Mouse (Mus musculus) erythroid progenitor cell, adult 5-6 weeks (primary cell): ENCODE data around the gene Abcf1. TPM values are rescaled to one million over a fixed set of nuclear protein-coding genes. Genes with fewer than 3 reads are reported as not detected.

Experiments used
- ATAC-seq: replicated peaks from 2 replicates; pipeline ENCODE4 v1.8.0; 2016; ENCODE audit warnings: moderate number of reproducible peaks, mild to moderate bottlenecking, moderate TSS enrichment, inconsistent platforms; ENCODE audit not compliant: poor library complexity, low FRiP score, severe bottlenecking
- total RNA-seq, 2 experiments: library from RNA; stranded (forward) in 1 of 2; stranded (reverse) in 1 of 2; fragments of 150-400 nt in 1 of 2; fragments of 186-747, 209-891 nt in 1 of 2; gene quantifications; 2 replicates each; pipeline versions ENCODE4 v1.2.3 to v1.2.4; 2015 to 2017; ENCODE audit warnings: low replicate concordance in 2 of 2

Abcf1 gene
- total RNA-seq, 2 experiments from 2014 or later, result 36.9 to 139 TPM

DNA sequence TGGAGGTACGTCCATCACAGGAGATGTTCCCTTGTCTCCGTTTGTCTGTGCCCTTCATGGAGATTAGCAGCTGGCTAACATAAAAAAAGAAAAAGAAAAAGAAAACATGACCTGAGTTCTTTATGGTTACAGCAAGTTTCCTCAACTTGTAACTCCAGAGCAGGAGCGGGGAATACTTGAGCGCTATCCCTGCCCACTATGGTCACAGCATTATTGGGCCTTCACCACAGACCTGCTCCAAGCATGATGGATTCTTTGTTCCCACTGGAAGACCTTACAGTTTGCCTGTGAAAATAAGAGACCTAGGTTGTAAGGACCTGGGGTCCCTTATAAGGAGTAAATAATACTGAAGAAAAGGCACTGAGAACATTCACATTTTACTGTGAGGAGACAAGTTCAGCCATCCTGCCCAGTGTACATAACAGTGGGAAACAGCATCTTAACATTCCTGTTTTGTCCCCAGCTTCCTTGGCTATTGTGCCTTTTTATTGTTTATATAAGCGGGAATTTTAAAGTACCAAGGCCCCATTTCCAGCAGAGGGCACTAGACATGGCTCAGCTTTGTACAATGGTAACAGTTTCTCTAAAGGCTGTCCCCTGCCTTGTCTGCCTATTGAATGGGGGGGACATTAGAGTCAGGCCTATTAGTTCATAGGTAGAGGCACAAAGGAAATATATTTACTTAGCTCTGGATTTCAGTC is 48.5 kb downstream of the Abcf1 start:
- no peak for ATAC-seq

DNA sequence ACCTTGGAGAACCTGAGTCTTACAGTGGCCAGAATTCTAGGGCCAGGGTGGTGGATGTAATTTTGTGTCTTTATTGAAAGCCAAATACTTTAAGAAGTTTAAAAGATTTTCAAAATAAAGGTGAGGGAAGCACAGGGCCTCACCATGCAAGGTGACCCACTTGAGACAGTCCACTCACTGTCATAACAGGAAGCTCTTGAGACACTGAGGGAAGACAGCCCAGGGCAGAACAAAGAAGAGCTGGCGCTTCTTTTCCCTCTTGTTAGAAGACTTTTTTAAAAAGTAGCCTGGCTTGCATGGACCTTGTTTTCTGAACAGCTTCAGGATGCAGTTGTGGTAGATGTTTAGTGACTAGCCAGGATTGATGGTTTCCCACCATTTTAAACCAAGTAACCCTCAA is 49.2 kb downstream of the Abcf1 start:
- no peak for ATAC-seq

DNA sequence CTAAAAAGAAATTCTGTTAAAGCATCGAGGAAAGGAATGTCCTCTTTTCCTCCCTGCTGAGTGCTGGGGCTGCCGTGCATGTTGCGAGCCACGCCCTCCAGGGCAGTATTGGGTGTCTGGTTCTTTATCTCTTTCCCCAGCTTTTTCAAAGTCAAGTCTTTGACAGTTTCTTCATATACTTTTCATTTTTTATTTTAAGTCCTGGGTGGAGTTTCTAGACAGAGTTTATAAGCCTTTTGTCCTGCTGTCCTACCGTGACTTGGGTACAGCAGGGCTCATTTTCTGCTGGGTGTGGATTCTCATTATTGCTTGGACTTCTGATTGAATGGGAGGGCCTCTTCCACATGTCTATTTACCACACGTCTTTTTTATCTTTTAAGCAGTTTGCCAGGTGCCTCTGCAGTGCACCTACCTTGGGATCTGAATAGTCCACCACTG is 49.7 kb downstream of the Abcf1 start:
- ATAC-seq, result peak; percentile 48

DNA sequence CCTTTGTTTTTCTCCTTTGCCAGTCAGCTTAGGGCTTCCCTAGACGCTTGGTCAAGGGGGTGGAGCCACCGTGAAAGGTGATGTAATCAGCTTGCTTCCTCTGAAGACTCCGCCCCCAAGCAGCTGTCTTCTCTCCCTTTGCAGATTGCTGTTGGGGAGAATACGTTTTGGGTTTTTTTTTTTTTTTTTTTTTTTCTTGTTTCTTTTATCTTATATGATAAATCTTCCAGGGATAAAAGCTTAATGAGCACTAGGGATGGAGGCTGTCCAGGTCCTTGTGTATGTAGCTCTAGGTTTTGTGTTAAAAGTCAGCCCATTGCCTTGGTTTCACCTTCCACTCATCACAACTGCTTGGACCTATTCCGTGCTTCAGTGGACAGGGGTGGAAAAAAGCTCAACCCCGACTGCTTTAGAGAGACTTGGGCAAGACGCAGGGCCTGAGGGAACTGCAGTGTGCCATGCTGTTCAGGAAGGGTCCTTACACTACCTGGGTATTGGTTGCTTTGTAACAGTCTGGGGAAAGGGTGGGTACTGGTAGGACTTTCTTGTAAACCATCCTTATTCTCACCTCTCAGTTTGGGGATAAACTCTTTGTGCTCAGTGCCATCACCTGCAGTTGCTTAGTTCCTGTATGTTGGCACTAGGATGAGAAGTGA is 50.4 kb downstream of the Abcf1 start:
- ATAC-seq, result peak; percentile 62

DNA sequence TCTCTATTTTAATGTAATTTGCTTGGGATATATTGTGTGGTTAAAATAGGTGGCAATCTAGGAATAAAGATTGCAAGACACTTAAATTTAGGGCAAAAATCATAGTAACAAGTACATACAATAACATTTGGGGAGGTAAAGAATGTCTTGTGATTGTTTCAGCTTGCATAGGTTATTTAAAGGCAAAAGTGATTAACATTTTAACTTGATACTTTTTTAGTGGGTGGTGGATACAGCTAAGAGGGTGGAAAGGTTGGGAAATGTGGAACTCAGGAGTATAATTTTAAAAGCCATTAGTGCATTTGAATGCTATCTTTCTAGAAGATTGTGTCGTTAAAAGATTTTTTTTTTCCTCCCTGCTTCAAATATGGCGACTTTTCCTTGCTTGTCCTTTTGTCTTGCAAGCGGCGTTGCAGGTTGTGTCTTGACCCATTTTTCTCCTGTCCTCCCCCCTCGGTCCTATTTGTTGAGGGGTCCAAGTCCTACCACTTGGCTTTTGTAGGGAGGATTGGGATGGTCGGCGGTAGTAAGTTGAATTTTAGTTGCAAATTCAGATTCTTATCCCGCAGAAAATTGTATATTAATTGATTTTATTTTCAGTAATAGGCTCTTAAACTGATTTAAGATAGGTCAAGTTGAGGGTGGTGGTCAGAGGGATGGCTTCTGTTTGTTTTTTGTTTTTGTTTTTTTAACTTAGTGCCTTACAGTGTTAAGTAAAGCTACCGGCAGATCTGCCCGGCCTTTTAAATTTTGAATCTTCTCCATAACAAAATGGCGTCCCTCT is 51.1 kb downstream of the Abcf1 start:
- no peak for ATAC-seq

DNA sequence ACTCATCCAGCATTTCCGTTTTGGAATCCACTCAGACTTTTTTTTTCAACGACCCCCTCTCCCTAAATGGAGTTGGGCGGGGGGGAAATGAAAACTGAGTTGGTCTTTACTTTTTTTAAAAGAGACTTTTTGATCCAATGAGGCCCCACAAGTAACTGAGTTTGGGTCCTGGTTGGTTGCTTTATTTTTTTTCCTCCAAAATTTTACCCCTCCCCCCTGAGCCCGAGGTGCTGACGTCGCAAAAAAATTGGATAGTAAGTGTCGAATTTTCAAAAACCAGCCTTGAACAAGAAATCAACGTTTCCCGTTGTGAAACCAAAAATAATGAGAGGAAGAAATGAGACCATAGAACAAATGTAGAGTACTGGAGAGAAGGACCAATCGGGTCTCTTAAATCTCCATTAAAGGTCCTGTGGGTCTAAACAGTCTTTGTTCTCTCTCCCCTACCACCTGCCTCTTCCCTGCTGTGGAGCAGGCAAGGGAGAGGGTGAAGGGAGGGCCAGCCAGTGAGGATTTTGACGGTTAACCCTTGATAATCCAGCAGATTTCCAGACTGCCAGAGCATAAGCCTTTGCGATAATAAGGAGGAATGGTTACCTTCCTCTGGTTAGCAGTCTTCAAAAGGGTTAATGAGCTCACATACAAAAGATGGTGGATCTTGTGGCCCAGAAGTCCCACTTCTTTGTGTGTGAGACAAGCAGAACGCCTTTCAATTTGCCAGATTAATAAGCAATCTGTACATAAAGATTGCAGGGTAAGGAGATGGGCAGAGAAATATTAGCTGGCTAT is 51.9 kb downstream of the Abcf1 start:
- ATAC-seq, result 0 out of 2 replicates have a peak, but pooled peaks have one; percentile 5

DNA sequence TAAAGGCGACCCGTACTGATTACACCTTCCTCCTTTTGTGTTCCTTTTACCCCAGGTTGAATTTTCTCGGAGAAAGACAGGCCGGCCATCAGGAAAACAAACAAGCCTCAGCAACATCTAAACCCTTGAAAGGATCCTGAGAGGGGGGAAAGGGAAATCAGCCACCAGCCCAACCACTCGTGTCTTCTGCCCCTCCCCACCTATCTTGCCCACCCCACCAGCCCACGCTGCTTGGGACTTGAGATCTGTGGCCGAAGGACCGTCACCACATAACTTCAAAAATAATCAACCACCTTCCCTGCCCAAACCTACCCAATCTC is 52.5 kb downstream of the Abcf1 start:
- no peak for ATAC-seq

DNA sequence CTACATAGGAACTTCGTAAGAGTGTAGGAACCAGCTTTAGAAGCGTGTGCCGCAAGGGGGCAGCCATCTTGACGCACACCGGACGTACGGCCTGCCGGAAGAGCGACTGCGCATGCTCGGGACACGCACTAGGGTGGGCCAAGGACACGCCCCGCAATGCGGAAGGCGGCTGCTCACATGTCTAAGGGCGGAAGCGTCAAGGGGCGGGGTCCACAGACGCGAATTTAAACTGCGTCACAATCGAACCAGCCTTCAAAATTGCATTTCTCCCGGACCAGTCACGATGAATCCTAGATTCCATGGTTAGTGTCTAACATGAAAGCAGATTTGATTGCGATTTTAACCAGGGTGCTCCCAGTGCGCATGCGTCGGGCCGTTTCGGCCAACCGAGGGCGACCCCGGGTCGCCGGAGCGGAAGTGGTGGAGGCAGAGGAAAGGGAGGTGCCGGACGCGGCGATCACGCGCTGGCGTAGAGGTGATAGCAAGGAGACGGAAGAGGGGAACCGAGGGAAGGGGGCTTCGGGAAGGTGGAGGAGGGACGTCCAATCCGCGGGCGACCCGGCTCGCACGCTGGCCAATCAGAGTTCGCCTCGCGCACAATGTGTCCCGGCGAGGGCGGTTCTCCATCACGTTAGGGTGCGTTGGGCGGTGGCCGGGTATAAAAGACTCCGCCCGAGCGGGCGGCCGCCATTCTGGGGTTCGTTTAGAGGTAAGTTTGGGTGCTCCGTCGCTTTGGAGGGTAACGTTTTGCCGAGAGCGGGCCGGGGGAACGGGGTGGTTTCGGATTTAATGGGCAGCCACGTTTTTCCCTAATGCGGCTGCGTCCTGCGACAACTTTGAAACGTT is 53.0 kb downstream of the Abcf1 start, which contains the start of the genes Mrps18b and Ppp1r10:
Gene Mrps18b (minus strand): TSS at position 93 of the 846 bp plus-strand sequence.
Gene Ppp1r10 (plus strand): TSS at position 138 of the 846 bp plus-strand sequence.
- ATAC-seq, result peak; percentile 71

DNA sequence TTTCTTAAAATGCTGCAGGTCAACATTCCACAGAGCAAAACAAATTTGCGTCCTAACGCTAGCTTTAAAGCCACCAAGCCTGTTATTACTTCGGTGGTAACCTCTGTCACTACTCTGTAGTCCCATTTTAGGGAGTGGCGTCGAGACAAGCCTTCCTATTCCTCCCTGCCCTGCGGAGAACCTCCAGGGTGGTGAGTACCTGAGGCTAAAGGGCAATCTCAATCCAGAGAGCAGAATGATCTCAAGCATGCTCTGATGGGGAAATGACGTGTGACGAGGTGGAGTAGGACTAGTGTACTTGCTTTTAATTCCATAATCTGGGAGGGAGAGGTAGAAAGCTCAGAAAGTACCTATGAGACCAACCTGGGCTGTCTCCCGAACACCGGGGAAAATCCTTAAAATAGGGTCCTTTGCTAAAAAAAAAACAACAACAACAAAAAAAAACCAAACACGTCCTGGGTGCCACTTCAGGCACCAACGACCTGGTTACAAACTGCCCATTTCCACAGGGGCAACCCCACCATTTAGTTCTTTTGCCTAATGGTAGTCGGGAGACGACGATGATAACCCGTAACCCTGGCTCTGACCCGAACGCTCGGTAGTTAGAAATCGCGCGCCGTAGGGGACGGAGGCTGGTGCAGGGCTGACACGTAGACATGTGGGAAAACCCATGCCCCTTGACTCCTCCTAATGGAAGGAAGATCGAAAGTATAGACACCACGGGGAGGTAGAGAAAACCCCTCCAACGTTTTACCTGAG is 53.8 kb downstream of the Abcf1 start:
- ATAC-seq, result peak; percentile 4

DNA sequence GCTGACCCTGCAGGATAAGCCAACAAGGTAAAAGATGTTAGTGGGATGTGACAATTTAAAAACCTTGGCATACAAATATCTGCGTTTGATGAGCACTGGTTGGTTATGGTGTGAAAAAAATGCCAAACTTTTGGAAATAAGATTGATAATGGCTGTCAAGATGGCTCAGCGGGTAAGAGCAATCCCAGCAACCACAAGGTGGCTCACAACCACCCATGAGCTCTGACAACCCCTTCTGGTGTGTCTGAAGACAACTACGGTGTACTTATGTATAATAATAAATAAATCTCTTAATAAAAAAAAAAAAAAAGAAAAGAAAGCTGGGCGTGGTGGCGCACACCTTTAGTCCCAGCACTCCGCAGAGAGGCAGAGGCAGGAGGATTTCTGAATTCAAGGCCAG is 54.6 kb downstream of the Abcf1 start:
- no peak for ATAC-seq

DNA sequence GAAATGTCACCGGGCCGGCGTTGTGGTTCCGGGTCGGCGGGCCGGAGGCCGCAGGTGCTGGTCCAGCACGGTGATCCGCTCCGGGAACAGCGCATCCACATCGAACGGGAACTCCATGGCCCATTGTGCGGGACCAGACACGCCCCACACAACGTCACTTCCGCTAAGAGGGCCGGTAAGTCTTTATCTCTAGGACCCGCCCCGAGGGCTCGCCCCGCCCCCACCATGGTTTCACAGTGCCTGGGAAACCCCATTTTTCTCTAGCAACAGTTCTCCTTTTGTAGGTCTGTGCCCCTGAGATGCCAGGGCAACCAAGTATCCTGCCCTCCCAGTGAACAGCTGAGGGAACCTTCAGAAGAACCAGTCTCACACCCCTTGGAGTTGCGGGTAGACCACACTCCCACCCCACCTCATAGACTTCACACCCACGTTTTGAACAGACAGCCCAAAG is 59.6 kb downstream of the Abcf1 start, which contains the start of gene Atat1:
Gene Atat1 (minus strand): TSS at position 157 of the 451 bp plus-strand sequence.
- ATAC-seq, result peak; percentile 96

DNA sequence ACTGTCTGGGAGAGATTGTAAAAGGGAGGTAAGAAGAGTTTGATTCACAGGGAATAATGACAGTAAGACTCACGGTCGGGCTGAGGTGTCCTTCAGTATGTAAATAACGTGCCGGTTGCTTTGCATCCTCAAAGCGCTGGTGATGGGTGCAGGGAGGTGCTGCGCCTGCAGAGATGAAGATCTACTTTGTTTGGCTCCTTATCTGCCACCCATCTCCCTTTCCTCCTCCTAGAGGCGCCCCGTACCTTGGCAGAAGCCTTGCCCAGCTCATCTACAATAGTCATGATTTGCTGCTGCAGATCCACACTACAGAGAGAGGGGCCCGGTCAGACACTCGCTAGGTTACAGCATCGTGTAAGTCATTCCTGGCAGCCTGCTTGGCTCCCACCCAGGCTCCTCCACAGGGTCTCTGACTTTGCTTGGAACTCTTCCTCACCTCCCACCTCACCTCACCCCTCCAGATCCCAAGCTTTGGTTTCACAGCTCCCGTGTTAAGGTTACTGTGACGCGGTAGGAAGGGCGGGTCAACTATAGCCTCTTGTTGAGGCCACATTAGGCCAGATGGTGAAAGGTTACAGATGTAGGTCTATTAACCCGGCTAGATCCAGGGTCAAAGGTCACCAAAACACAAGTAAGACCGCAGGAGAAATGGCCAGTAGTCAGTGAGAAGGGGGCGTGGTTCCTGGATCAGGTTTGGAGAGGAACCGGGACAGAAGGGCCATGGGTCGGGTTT is 60.2 kb downstream of the Abcf1 start:
- peak; percentile 55; the same call in 1 of the 2 replicates for ATAC-seq

DNA sequence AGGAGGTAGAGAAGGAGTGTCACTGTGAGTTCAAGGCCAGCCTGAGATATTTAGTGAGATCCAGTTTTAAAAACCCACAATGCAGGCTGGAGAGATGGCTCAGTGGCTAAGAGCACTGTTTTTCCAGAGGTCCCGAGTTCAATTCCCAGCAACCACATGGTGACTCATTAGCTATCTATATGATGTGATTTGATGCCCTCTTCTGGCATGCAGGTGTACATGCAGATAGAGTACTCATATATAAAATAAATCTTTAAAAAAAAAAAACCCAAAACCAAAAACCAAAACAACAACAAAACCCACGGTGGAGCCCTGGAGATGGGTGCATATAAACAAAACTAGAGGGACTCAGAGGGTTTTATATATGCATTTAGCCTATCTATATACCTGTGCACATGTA is 62.0 kb downstream of the Abcf1 start:
- no peak for ATAC-seq

Other genes starting within 250 kb of the Abcf1 start
- gene Ier3, start 148.1 kb downstream of the Abcf1 start, total RNA-seq (2015; ENCODE audit: low replicate concordance), result 3.8 and 10.5 TPM in 2 replicates
- 0.51 and 4.0 TPM in 2 replicates for gene Ier3, start 148.1 kb downstream of the Abcf1 start, total RNA-seq (2017; ENCODE audit: low replicate concordance)
- gene Flot1, start 146.5 kb downstream of the Abcf1 start, total RNA-seq (2015; ENCODE audit: low replicate concordance), result 19.3 and 32.8 TPM in 2 replicates
- gene Flot1, start 146.5 kb downstream of the Abcf1 start, total RNA-seq (2017; ENCODE audit: low replicate concordance), result 14.6 and 29.1 TPM in 2 replicates
- gene Tubb5, start 131.5 kb downstream of the Abcf1 start, total RNA-seq (2015; ENCODE audit: low replicate concordance), result 663 and 669 TPM in 2 replicates
- gene Tubb5, start 131.5 kb downstream of the Abcf1 start, total RNA-seq (2017; ENCODE audit: low replicate concordance), result 760 and 914 TPM in 2 replicates
- 117 and 147 TPM in 2 replicates for gene Mdc1, start 128.2 kb downstream of the Abcf1 start, total RNA-seq (2015; ENCODE audit: low replicate concordance)
- 31.0 and 57.1 TPM in 2 replicates for gene Mdc1, start 128.2 kb downstream of the Abcf1 start, total RNA-seq (2017; ENCODE audit: low replicate concordance)
- gene Nrm, start 108.4 kb downstream of the Abcf1 start, total RNA-seq (2015; ENCODE audit: low replicate concordance), result 32.8 and 36.0 TPM in 2 replicates
- 19.1 and 35.8 TPM in 2 replicates for gene Nrm, start 108.4 kb downstream of the Abcf1 start, total RNA-seq (2017; ENCODE audit: low replicate concordance)
- gene Ppp1r18, start 104.2 kb downstream of the Abcf1 start, total RNA-seq (2015; ENCODE audit: low replicate concordance), result 32.8 and 37.7 TPM in 2 replicates
- gene Ppp1r18, start 104.2 kb downstream of the Abcf1 start, total RNA-seq (2017; ENCODE audit: low replicate concordance), result 7.2 and 10.2 TPM in 2 replicates
- gene Dhx16, start 89.9 kb downstream of the Abcf1 start, total RNA-seq (2015; ENCODE audit: low replicate concordance), result 139 and 201 TPM in 2 replicates
- 73.1 and 118 TPM in 2 replicates for gene Dhx16, start 89.9 kb downstream of the Abcf1 start, total RNA-seq (2017; ENCODE audit: low replicate concordance)
- gene 2310061I04Rik, start 72.3 kb downstream of the Abcf1 start, total RNA-seq (2015; ENCODE audit: low replicate concordance), result 37.7 and 68.5 TPM in 2 replicates
- gene 2310061I04Rik, start 72.3 kb downstream of the Abcf1 start, total RNA-seq (2017; ENCODE audit: low replicate concordance), result 2.9 and 3.7 TPM in 2 replicates
- 7.6 and 26.0 TPM in 2 replicates for gene Atat1, start 59.7 kb downstream of the Abcf1 start, total RNA-seq (2015; ENCODE audit: low replicate concordance)
- 3.0 and 4.0 TPM in 2 replicates for gene Atat1, start 59.7 kb downstream of the Abcf1 start, total RNA-seq (2017; ENCODE audit: low replicate concordance)
- 16.9 and 18.0 TPM in 2 replicates for gene Mrps18b, start 53.4 kb downstream of the Abcf1 start, total RNA-seq (2015; ENCODE audit: low replicate concordance)
- 13.5 and 50.5 TPM in 2 replicates for gene Mrps18b, start 53.4 kb downstream of the Abcf1 start, total RNA-seq (2017; ENCODE audit: low replicate concordance)
- gene Ppp1r10, start 53.3 kb downstream of the Abcf1 start, total RNA-seq (2015; ENCODE audit: low replicate concordance), result 53.7 and 90.1 TPM in 2 replicates
- gene Ppp1r10, start 53.3 kb downstream of the Abcf1 start, total RNA-seq (2017; ENCODE audit: low replicate concordance), result 67.5 and 87.5 TPM in 2 replicates
- gene Gnl1, start 10.1 kb upstream of the Abcf1 start, total RNA-seq (2015; ENCODE audit: low replicate concordance), result 1.3 and 4.3 TPM in 2 replicates
- 3.3 and 4.9 TPM in 2 replicates for gene Gnl1, start 10.1 kb upstream of the Abcf1 start, total RNA-seq (2017; ENCODE audit: low replicate concordance)
- 5.4 and 6.5 TPM in 2 replicates for gene Prr3, start 10.5 kb upstream of the Abcf1 start, total RNA-seq (2015; ENCODE audit: low replicate concordance)
- 4.6 TPM in 1 of 2 replicates, not detected in the other for gene Prr3, start 10.5 kb upstream of the Abcf1 start, total RNA-seq (2017; ENCODE audit: low replicate concordance)
- 84.3 and 115 TPM in 2 replicates for gene H2-T24, start 50.8 kb upstream of the Abcf1 start, total RNA-seq (2015; ENCODE audit: low replicate concordance)
- 293 and 328 TPM in 2 replicates for gene H2-T24, start 50.8 kb upstream of the Abcf1 start, total RNA-seq (2017; ENCODE audit: low replicate concordance)
- 109 and 146 TPM in 2 replicates for gene H2-T23, start 63.1 kb upstream of the Abcf1 start, total RNA-seq (2015; ENCODE audit: low replicate concordance)
- gene H2-T23, start 63.1 kb upstream of the Abcf1 start, total RNA-seq (2017; ENCODE audit: low replicate concordance), result 93.4 and 104 TPM in 2 replicates
- 19.1 and 19.7 TPM in 2 replicates for gene H2-T22, start 73.0 kb upstream of the Abcf1 start, total RNA-seq (2015; ENCODE audit: low replicate concordance)
- 5.5 and 16.4 TPM in 2 replicates for gene H2-T22, start 73.0 kb upstream of the Abcf1 start, total RNA-seq (2017; ENCODE audit: low replicate concordance)
- not detected in 2 replicates for gene Gm6034, start 73.2 kb upstream of the Abcf1 start, total RNA-seq (2015; ENCODE audit: low replicate concordance)
- gene Gm6034, start 73.2 kb upstream of the Abcf1 start, total RNA-seq (2017; ENCODE audit: low replicate concordance), result not detected in 2 replicates
- gene Gm11127, start 88.6 kb upstream of the Abcf1 start, total RNA-seq (2015; ENCODE audit: low replicate concordance), result not detected in 2 replicates
- gene Gm11127, start 88.6 kb upstream of the Abcf1 start, total RNA-seq (2017; ENCODE audit: low replicate concordance), result 0.39 TPM in 1 of 2 replicates, not detected in the other
- gene Gm19684, start 151.9 kb upstream of the Abcf1 start, total RNA-seq (2015; ENCODE audit: low replicate concordance), result not detected in 2 replicates
- not detected in 2 replicates for gene Gm19684, start 151.9 kb upstream of the Abcf1 start, total RNA-seq (2017; ENCODE audit: low replicate concordance)
- not detected in 2 replicates for gene Gm7030, start 159.7 kb upstream of the Abcf1 start, total RNA-seq (2015; ENCODE audit: low replicate concordance)
- gene Gm7030, start 159.7 kb upstream of the Abcf1 start, total RNA-seq (2017; ENCODE audit: low replicate concordance), result not detected in 2 replicates
- gene Gm8909, start 198.8 kb upstream of the Abcf1 start, total RNA-seq (2015; ENCODE audit: low replicate concordance), result not detected in 2 replicates
- gene Gm8909, start 198.8 kb upstream of the Abcf1 start, total RNA-seq (2017; ENCODE audit: low replicate concordance), result not detected in 2 replicates
- gene H2-T3, start 220.5 kb upstream of the Abcf1 start, total RNA-seq (2015; ENCODE audit: low replicate concordance), result not detected in 2 replicates
- not detected in 2 replicates for gene H2-T3, start 220.5 kb upstream of the Abcf1 start, total RNA-seq (2017; ENCODE audit: low replicate concordance)